In genomic region chr10:79671396-79672087, GRCm38 (mm10) we compare ENCODE assay signal across 17 mouse cellular contexts. TPM values are rescaled to one million over a fixed set of nuclear protein-coding genes. Genes with fewer than 3 reads are reported as not detected.
DNase-seq lines count a peak whose midpoint lies in the region; ATAC-seq and TF ChIP-seq lines count a peak whose summit lies in the region.
"Had no signal": no experiment of that assay in that cellular context is flagged by ENCODE, and none has a peak within 500 bp of the region (broad histone marks: within the 10 kb centered on the region; RNA-seq: fewer than 3 reads in every experiment).

No protein-coding gene starts in this region.

- H3K4me3 ChIP-seq in kidney, postnatal 0 days (replicated peaks; ENCODE audit: low read depth, low read length): no peak overlapping the region
- H3K4me3 ChIP-seq in ES-E14 (ENCODE audit: insufficient read depth in 1 of 2, low read depth in 1 of 2, low read length in 2 of 2, poor library complexity in 1 of 2, severe bottlenecking in 1 of 2): peak overlapping the region; percentile 79 to 82
- H3K4me3 ChIP-seq in limb, embryonic 13.5 days: no peak overlapping the region
- H3K4me3 ChIP-seq: embryonic facial prominence, embryonic 15.5 days had no signal

- peak; percentile 36 for DNase-seq in cerebellum, adult 9-10 months
- DNase-seq in cerebellum, postnatal 25 days: no peak
- peak; percentile 39 for DNase-seq in kidney, postnatal 0 days (ENCODE audit: low spot score)
- no peak for DNase-seq in kidney, postnatal 25 days
- no peak for DNase-seq in ES-E14 (ENCODE audit: low read depth, low spot score)
- DNase-seq in testis, postnatal 10 days (ENCODE audit: low spot score): no peak
- no peak for DNase-seq in left cerebral cortex, adult 18-20 months (ENCODE audit: low spot score in 2 of 2)
- DNase-seq: adrenal gland, postnatal 14 days; heart, adult 18-20 months; heart, postnatal 4 days; lung, postnatal 36 days; right cerebral cortex, postnatal 4 days had no signal

- H3K27ac ChIP-seq in kidney, postnatal 0 days: peak overlapping the region; percentile 70
- H3K27ac ChIP-seq in ES-E14 (ENCODE audit: insufficient read depth, low read depth, low read length, poor library complexity, severe bottlenecking): peak overlapping the region; percentile 84
- no peak overlapping the region for H3K27ac ChIP-seq in limb, embryonic 13.5 days
- H3K27ac ChIP-seq: embryonic facial prominence, embryonic 15.5 days; stomach, postnatal 0 days had no signal

- H3K27me3 ChIP-seq in kidney, postnatal 0 days (ENCODE audit: insufficient read depth, low read length): no peaks in the 10 kb centered on the region
- H3K27me3 ChIP-seq in limb, embryonic 13.5 days: no peaks in the 10 kb centered on the region
- H3K27me3 ChIP-seq: embryonic facial prominence, embryonic 15.5 days had no signal

- in situ Hi-C loops in ES-E14 (cut with MboI; ENCODE audit: low sequenced_read_pairs in 2 of 2, unreplicated experiment in 2 of 2): no loop called here

- H3K9me3 ChIP-seq in kidney, postnatal 0 days (replicated peaks; ENCODE audit: low read length): no peaks in the 10 kb centered on the region
- no peaks in the 10 kb centered on the region for H3K9me3 ChIP-seq in ES-E14 (ENCODE audit: control insufficient read depth, insufficient read depth, low read depth, low read length)
- no peaks in the 10 kb centered on the region for H3K9me3 ChIP-seq in limb, embryonic 13.5 days
- H3K9me3 ChIP-seq: embryonic facial prominence, embryonic 15.5 days had no signal

- 28% methylated on average over 6 of the region's 6 CpGs for WGBS in kidney, postnatal 0 days
- WGBS in limb, embryonic 13.5 days: 50% methylated on average over 6 of the region's 6 CpGs

- TF ChIP-seq CTCF in kidney, postnatal 0 days (IDR thresholded peaks at IDR 0.05; ENCODE audit: low read depth): no peak

- H3K4me1 ChIP-seq in kidney, postnatal 0 days (replicated peaks; ENCODE audit: insufficient read depth, low read length): peaks cover 17% of the 10 kb centered on the region
- H3K4me1 ChIP-seq in ES-E14 (ENCODE audit: control insufficient read depth in 2 of 2, insufficient read depth in 2 of 2, low read length in 2 of 2, poor library complexity in 1 of 2): peaks cover 8 to 25% of the 10 kb centered on the region in 2 experiments; a peak in 3 of 4 replicates
- peaks cover 19% of the 10 kb centered on the region for H3K4me1 ChIP-seq in limb, embryonic 13.5 days

- H3K36me3 ChIP-seq in kidney, postnatal 0 days (ENCODE audit: insufficient read depth, low read length): 0 out of 2 replicates have a peak, but pooled peaks cover 2% of the 10 kb centered on the region
- no peaks in the 10 kb centered on the region for H3K36me3 ChIP-seq in ES-E14 (ENCODE audit: control insufficient read depth, insufficient read depth, low read length, poor library complexity, severe bottlenecking)
- H3K36me3 ChIP-seq in limb, embryonic 13.5 days: peaks cover 37% of the 10 kb centered on the region

- 0 out of 2 replicates have a peak, but pooled peaks have one; percentile 2 for ATAC-seq in kidney, postnatal 0 days (replicated peaks; ENCODE audit: low FRiP score, low read depth)
- ATAC-seq in limb, embryonic 13.5 days (ENCODE audit: low FRiP score, low read depth): no peak

- H3K9ac ChIP-seq in kidney, postnatal 0 days (ENCODE audit: low read depth, low read length): no peak overlapping the region
- H3K9ac ChIP-seq in ES-E14 (ENCODE audit: insufficient read depth, low read depth, low read length, poor library complexity, severe bottlenecking): peak overlapping the region; percentile 90
- 0 out of 2 replicates have a peak overlapping the region, but pooled peaks have one; percentile 43 for H3K9ac ChIP-seq in limb, embryonic 13.5 days
- H3K9ac ChIP-seq: embryonic facial prominence, embryonic 15.5 days had no signal

- peak overlapping the region; percentile 81 for H3K4me2 ChIP-seq in kidney, postnatal 0 days (ENCODE audit: low read length)
- 0 out of 2 replicates have a peak overlapping the region, but pooled peaks have one; percentile 97 for H3K4me2 ChIP-seq in limb, embryonic 13.5 days (replicated peaks)
- H3K4me2 ChIP-seq: embryonic facial prominence, embryonic 15.5 days had no signal

TF ChIP-seq in ES-E14, 5 proteins besides CTCF, POLR2A, EP300 and RAD21:
- TF ChIP-seq MAFK (IDR thresholded peaks at IDR 0.05; ENCODE audit: insufficient read depth, low read depth, low read length) (no peak), ZC3H11A (IDR thresholded peaks at IDR 0.05; ENCODE audit: borderline replicate concordance, low read depth, low read length) (no peak), CHD2 (IDR thresholded peaks at IDR 0.05; ENCODE audit: low read depth, low read length) (no peak), ZNF384 (IDR thresholded peaks at IDR 0.05; ENCODE audit: low read depth, low read length) (no peak), HCFC1 (IDR thresholded peaks at IDR 0.05; ENCODE audit: borderline replicate concordance, insufficient read depth, low read length) (no peak)
TF ChIP-seq in ES-E14: peak in this region for 0.

RNA-seq across cellular contexts. Expression of gene Tpgs1, which starts 2.4 kb away (rescaled TPM):
- 82.5 and 84.9 TPM in 2 replicates for polyA plus RNA-seq in kidney, postnatal 0 days (2015; fragmentation: Nextera tagmentation; extraction: Ambion mirVana)
- total RNA-seq in ES-E14 (2012; rRNA removed): 29.9 and 46.7 TPM in 2 replicates
- polyA plus RNA-seq in limb, embryonic 13.5 days (2015; fragmentation: Nextera tagmentation; extraction: Ambion mirVana): 62.0 and 65.9 TPM in 2 replicates
- total RNA-seq in left cerebral cortex, adult 18-20 months (2021): 10 to 100 TPM; 69.8 to 77.1 TPM

RNA-seq across cellular contexts. Expression of gene Madcam1, which starts 7.2 kb away (rescaled TPM):
- 1.5 TPM in 2 replicates for polyA plus RNA-seq in kidney, postnatal 0 days (2015; fragmentation: Nextera tagmentation; extraction: Ambion mirVana)
- total RNA-seq in ES-E14 (2012; rRNA removed): 2.7 and 6.3 TPM in 2 replicates
- 7.0 and 8.2 TPM in 2 replicates for polyA plus RNA-seq in limb, embryonic 13.5 days (2015; fragmentation: Nextera tagmentation; extraction: Ambion mirVana)
- total RNA-seq in left cerebral cortex, adult 18-20 months (2021): not detected
- total RNA-seq: adrenal gland, postnatal 14 days; layer of hippocampus, adult 8-10 months; neutrophil, adult 5-6 weeks had no signal

RNA-seq across cellular contexts. Expression of gene Cdc34, which starts 10.5 kb away (rescaled TPM):
- polyA plus RNA-seq in kidney, postnatal 0 days (2015; fragmentation: Nextera tagmentation; extraction: Ambion mirVana): 68.1 and 75.7 TPM in 2 replicates
- total RNA-seq in ES-E14 (2012; rRNA removed): 491 and 507 TPM in 2 replicates
- polyA plus RNA-seq in limb, embryonic 13.5 days (2015; fragmentation: Nextera tagmentation; extraction: Ambion mirVana): 116 and 123 TPM in 2 replicates
- 10 to 100 TPM; 75.4 to 77.5 TPM for total RNA-seq in left cerebral cortex, adult 18-20 months (2021)

RNA-seq across cellular contexts. Expression of gene Gzmm, which starts 17.3 kb away (rescaled TPM):
- polyA plus RNA-seq in kidney, postnatal 0 days (2015; fragmentation: Nextera tagmentation; extraction: Ambion mirVana): 0.34 and 0.50 TPM in 2 replicates
- 2.5 and 4.5 TPM in 2 replicates for total RNA-seq in ES-E14 (2012; rRNA removed)
- 0.83 and 0.92 TPM in 2 replicates for polyA plus RNA-seq in limb, embryonic 13.5 days (2015; fragmentation: Nextera tagmentation; extraction: Ambion mirVana)
- 1 to 10 TPM; 2.7 to 3.2 TPM for total RNA-seq in left cerebral cortex, adult 18-20 months (2021)

RNA-seq across cellular contexts. Expression of gene Odf3l2, which starts 26.0 kb away (rescaled TPM):
- not detected in 2 replicates for polyA plus RNA-seq in kidney, postnatal 0 days (2015; fragmentation: Nextera tagmentation; extraction: Ambion mirVana)
- total RNA-seq in ES-E14 (2012; rRNA removed): not detected in 2 replicates
- not detected in 2 replicates for polyA plus RNA-seq in limb, embryonic 13.5 days (2015; fragmentation: Nextera tagmentation; extraction: Ambion mirVana)
- total RNA-seq in left cerebral cortex, adult 18-20 months (2021): under 1 TPM in 1 of 2 experiments, not detected in 1; 0.82 TPM
- total RNA-seq: adrenal gland, postnatal 14 days; heart, adult 18-20 months; heart, postnatal 4 days; neutrophil, adult 5-6 weeks had no signal
- polyA plus RNA-seq: embryonic facial prominence, embryonic 15.5 days; stomach, postnatal 0 days had no signal

Comparison
In these comparisons a context has a peak if more than half of its experiments do, and no peak if none do; other contexts are left out.
1. DNase-seq: peak in cerebellum, adult 9-10 months (single experiment) and kidney, postnatal 0 days (single experiment); none in cerebellum, postnatal 25 days (0 of 2), kidney, postnatal 25 days (0 of 2), ES-E14 (single experiment), testis, postnatal 10 days (single experiment) and left cerebral cortex, adult 18-20 months (0 of 2).
2. H3K4me3 ChIP-seq: peak in ES-E14 (2 of 2); none in kidney, postnatal 0 days (single experiment) and limb, embryonic 13.5 days (single experiment).